ENCODE assay signal across 1 mouse cellular context in the genomic region with DNA sequence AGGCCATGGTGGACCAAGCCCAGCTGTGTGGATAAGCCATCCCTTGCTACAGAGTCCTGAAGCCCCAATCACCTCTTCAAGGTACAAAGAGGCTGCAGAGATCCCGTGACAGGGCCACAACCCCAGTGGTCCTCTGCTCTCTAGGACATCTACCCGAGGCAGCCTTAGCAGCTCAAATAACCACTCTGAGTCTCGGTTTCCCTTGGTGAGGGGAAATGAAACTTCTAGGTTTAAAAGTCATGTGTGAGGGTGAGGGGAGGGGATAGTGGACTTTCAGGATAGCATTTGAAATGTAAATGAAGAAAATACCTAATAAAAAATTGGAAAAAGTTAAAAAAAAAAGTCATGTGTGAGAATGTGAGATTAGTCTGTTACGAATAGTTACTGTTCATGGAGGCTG.
A peak's percentile ranks its signal among the peaks of the same experiment; 100 is the strongest.
TF ChIP-seq lines count a peak whose summit lies in the region.

No protein-coding gene starts in this region.

TF ChIP-seq in CH12.LX, 34 proteins besides CTCF, POLR2A, EP300 and RAD21 (continued from another document):
- TF ChIP-seq SIN3A (IDR thresholded peaks at IDR 0.05; ENCODE audit: low read length), result no peak; the same call in 1 of the 2 replicates
- TF ChIP-seq E2F4 (IDR thresholded peaks at IDR 0.05; ENCODE audit: insufficient replicate concordance, low read depth, low read length), result no peak
- 0 out of 2 replicates have a peak, but pooled peaks have one; percentile 51 for TF ChIP-seq MEF2A (IDR thresholded peaks at IDR 0.05; ENCODE audit: borderline replicate concordance, low read depth, low read length)
- no peak; the same call in 1 of the 2 replicates for TF ChIP-seq JUND (conservative IDR thresholded peaks at IDR 0.05; ENCODE audit: low read depth, low read length)
- peak; percentile 42; the same call in 1 of the 2 replicates for TF ChIP-seq TCF12 (IDR thresholded peaks at IDR 0.05; ENCODE audit: low read depth, low read length)
- no peak for TF ChIP-seq PAX5 (IDR thresholded peaks at IDR 0.05; ENCODE audit: low read length)
- TF ChIP-seq CHD1 (IDR thresholded peaks at IDR 0.05; ENCODE audit: low read depth, low read length), result no peak
- TF ChIP-seq USF2 (conservative IDR thresholded peaks at IDR 0.05; ENCODE audit: low read depth, low read length), result no peak
- no peak for TF ChIP-seq ZC3H11A (IDR thresholded peaks at IDR 0.05; ENCODE audit: low read depth, low read length)
- TF ChIP-seq GABPA (IDR thresholded peaks at IDR 0.05; ENCODE audit: insufficient replicate concordance, low read depth, low read length), result no peak
- no peak for TF ChIP-seq POLR2AphosphoS2 (IDR thresholded peaks at IDR 0.05; ENCODE audit: low read depth, low read length)
- no peak for TF ChIP-seq ZMIZ1 (IDR thresholded peaks at IDR 0.05; ENCODE audit: low read depth, low read length)
- no peak; the same call in 1 of the 2 replicates for TF ChIP-seq USF1 (IDR thresholded peaks at IDR 0.05; ENCODE audit: low read depth, low read length)
- TF ChIP-seq BHLHE40 (IDR thresholded peaks at IDR 0.05; ENCODE audit: low read depth, low read length), result peak; percentile 94
- no peak for TF ChIP-seq ZKSCAN1 (IDR thresholded peaks at IDR 0.05; ENCODE audit: borderline replicate concordance, low read depth, low read length)
- no peak for TF ChIP-seq NELFE (IDR thresholded peaks at IDR 0.05; ENCODE audit: low read depth, low read length)
- TF ChIP-seq MXI1 (IDR thresholded peaks at IDR 0.05; ENCODE audit: low read depth, low read length), result 0 out of 2 replicates have a peak, but pooled peaks have one; percentile 29
- TF ChIP-seq KAT2A (IDR thresholded peaks at IDR 0.05; ENCODE audit: insufficient replicate concordance, low read length), result no peak
- 0 out of 2 replicates have a peak, but pooled peaks have one; percentile 5 for TF ChIP-seq MAFK (IDR thresholded peaks at IDR 0.05; ENCODE audit: insufficient replicate concordance, low read length)
- 0 out of 2 replicates have a peak, but pooled peaks have one; percentile 41 for TF ChIP-seq TBP (conservative IDR thresholded peaks at IDR 0.05; ENCODE audit: low read depth, low read length)
- no peak for TF ChIP-seq ELF1 (IDR thresholded peaks at IDR 0.05; ENCODE audit: low read depth, low read length)
- peak; percentile 95 for TF ChIP-seq IRF4 (IDR thresholded peaks at IDR 0.05; ENCODE audit: low read depth, low read length)
- peak; percentile 59; the same call in 1 of the 2 replicates for TF ChIP-seq ETS1 (conservative IDR thresholded peaks at IDR 0.05; ENCODE audit: low read depth, low read length)
- no peak for TF ChIP-seq UBTF (IDR thresholded peaks at IDR 0.05; ENCODE audit: low read depth, low read length)
- peak; percentile 64; the same call in 1 of the 2 replicates for TF ChIP-seq ZNF384 (IDR thresholded peaks at IDR 0.05; ENCODE audit: low read depth, low read length)
- no peak for TF ChIP-seq JUN (IDR thresholded peaks at IDR 0.05; ENCODE audit: insufficient read depth, low read depth, low read length)
- TF ChIP-seq RCOR1 (conservative IDR thresholded peaks at IDR 0.05; ENCODE audit: low read depth, low read length), result peak; percentile 83; the same call in 1 of the 2 replicates
- TF ChIP-seq HCFC1 (IDR thresholded peaks at IDR 0.05; ENCODE audit: low read depth, low read length), result no peak; the same call in 1 of the 2 replicates
- TF ChIP-seq MAX (IDR thresholded peaks at IDR 0.05; ENCODE audit: low read length), result 0 out of 2 replicates have a peak, but pooled peaks have one; percentile 37
